Mouse (Mus musculus) kidney, adult 2 months (tissue): ENCODE results near the gene Fam92b. TPM values are rescaled to one million over a fixed set of nuclear protein-coding genes. Genes with fewer than 3 reads are reported as not detected.

Experiments
- DNase-seq: peaks from one replicate; pipeline ENCODE4 v3.0.0; 2021
- H3K27ac ChIP-seq: fragments of 200-500 bp; 2 replicates; pipeline ENCODE4 v1.5.1; 2012; ENCODE audit warnings: low read depth, low read length, control low read depth, inconsistent platforms; ENCODE audit not compliant: insufficient read depth
- H3K27me3 ChIP-seq: fragments of 200-500 bp; replicated peaks from 2 replicates; pipeline ENCODE4 v1.6.1; 2012; ENCODE audit warnings: mild to moderate bottlenecking, moderate library complexity, low read length, inconsistent platforms; ENCODE audit not compliant: control insufficient read depth, insufficient read depth
- H3K36me3 ChIP-seq: fragments of 200-500 bp; 2 replicates; pipeline ENCODE4 v1.6.1; 2012; ENCODE audit warnings: mild to moderate bottlenecking, moderate library complexity, low read length, inconsistent platforms; ENCODE audit not compliant: control insufficient read depth, insufficient read depth
- H3K4me1 ChIP-seq: fragments of 200-500 bp; 2 replicates; pipeline ENCODE4 v1.6.1; 2011; ENCODE audit warnings: low read length; ENCODE audit not compliant: control insufficient read depth, insufficient read depth
- H3K4me3 ChIP-seq: fragments of 200-500 bp; 2 replicates; pipeline ENCODE4 v1.5.1; 2011; ENCODE audit warnings: mild to moderate bottlenecking, low read depth, low read length, control low read depth; ENCODE audit not compliant: insufficient read depth
- CTCF ChIP-seq: fragments of 200-500 bp; conservative IDR thresholded peaks from 2 replicates; pipeline ENCODE4 v1.5.1; 2011; ENCODE audit warnings: low read depth, mild to moderate bottlenecking, control low read depth, low read length, moderate library complexity, mixed read lengths; ENCODE audit not compliant: insufficient read depth, insufficient read length
- POLR2A ChIP-seq: fragments of 200-500 bp; IDR thresholded peaks from one replicate; pipeline ENCODE4 v1.6.1; 2011; ENCODE audit warnings: low read depth, low read length, control low read depth
- WGBS: fragments of 180-500 bp; shearing (Covaris S2); methylation state at CpG from one replicate; pipeline ENCODE4 v1.1.7; 2018; 5-methylcytosine and 5-hydroxymethylcytosine counted together
- polyA plus RNA-seq: library from polyadenylated mRNA; depleted of rRNA; stranded (reverse); fragments of >200 nt; gene quantifications from 2 replicates; pipeline ENCODE4 v1.2.3, GENCODE M21; 2012

Fam92b gene
- polyA plus RNA-seq, 1 experiment: not detected

DNA sequence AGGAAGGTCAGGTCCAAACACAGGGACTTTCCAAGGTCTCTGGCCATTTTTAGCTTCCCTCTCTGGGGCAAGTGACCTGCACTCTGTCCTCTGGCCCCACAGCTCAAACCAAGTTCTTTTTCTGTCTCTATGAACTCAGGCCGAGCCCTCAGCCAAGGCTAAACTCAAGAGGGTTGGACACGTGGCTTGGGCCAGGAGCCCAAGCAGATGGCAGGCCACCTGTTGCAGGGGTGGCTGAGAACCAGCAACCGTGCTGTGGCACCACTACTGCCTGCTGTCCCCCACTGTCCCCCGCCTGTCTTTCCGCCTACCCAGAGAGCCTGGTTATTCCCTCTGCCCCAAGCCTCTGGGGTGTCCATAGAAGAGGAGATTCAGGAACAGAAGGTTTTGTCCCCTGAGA lies 36.7 kb upstream of the Fam92b start:
- TF ChIP-seq POLR2A: no peak
- no peak for TF ChIP-seq CTCF
- no peaks in the 10 kb centered on the region for H3K36me3 ChIP-seq
- H3K4me1 ChIP-seq: no peaks in the 10 kb centered on the region
- DNase-seq: peak; percentile 56
- 70% methylated on average over 5 of the region's 5 CpGs for WGBS
- H3K27ac ChIP-seq: no peak overlapping the region
- H3K27me3 ChIP-seq: no peaks in the 10 kb centered on the region
- no peak overlapping the region for H3K4me3 ChIP-seq

DNA sequence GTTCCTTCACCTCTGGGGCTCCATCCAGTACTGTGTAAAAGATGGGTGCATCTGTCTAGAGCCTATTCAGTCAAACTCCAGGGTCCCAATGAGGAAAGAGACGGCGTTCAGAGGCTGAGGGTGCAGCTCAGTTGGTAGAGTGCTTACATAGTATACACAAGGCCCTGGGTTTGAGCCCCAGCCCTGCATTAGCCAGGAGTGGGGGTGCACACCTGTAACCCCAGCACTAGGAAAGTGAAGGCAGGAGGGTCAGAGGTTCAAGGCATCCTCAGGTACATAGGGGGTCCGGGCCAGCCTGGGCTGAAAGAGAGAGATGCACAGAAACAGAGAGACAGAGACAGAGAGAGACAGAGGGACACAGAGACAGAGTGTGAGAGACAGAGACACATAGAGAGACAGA lies 36.0 kb upstream of the Fam92b start:
- 96% methylated on average over 3 of the region's 3 CpGs for WGBS
- no peak overlapping the region for H3K27ac ChIP-seq
- H3K4me1 ChIP-seq: no peaks in the 10 kb centered on the region
- no peak for DNase-seq
- no peak overlapping the region for H3K4me3 ChIP-seq
- TF ChIP-seq POLR2A (no peak), CTCF (no peak)
- no peaks in the 10 kb centered on the region for H3K36me3 ChIP-seq
- no peaks in the 10 kb centered on the region for H3K27me3 ChIP-seq

DNA sequence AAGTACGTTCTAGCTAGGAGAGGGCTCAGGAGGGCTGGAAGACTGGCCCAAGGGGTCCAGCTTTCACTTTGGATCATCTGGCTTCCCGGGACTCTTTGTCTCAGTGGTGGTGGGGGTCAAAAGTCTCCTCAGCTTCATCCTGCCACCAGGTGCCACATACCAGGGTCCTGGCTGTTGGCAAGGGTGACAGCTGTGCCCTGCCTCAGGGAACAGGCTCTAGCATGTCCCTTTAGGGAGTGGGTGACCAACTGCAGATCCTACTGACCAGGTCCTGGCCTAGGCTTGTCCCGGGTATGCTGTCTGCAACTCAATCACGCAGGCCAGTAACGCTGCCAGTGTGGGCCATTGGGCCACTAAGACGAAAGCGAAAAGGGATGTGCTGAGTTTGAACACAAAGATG lies 35.3 kb upstream of the Fam92b start:
- Histone ChIP-seq H3K27me3 (no peaks in the 10 kb centered on the region), H3K36me3 (no peaks in the 10 kb centered on the region), H3K4me3 (no peak overlapping the region), H3K27ac (no peak overlapping the region), H3K4me1 (no peaks in the 10 kb centered on the region)
- DNase-seq: no peak
- WGBS: 98% methylated on average over 7 of the region's 7 CpGs
- no peak for TF ChIP-seq POLR2A
- TF ChIP-seq CTCF: no peak

DNA sequence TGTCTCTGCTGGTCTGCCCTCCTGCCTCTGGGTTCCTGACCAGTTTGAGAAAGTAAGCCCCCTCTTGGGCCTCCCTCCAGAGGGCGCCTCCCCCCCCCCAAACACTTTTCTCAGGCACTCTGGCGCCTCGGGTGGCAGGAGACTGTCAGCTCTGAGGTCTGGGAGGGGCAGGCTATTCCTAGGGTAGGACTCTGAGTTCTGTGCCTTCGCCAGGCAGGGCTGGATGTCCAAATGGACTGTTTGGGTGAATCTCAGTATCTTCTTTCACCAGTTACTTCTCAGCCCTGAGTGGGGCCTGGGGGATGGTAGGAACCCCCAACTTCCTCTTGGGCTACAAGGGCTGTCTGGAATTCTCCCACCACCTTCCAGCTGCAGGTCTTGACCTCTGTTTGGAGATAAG lies 34.1 kb upstream of the Fam92b start:
- H3K27ac ChIP-seq: no peak overlapping the region
- no peaks in the 10 kb centered on the region for H3K4me1 ChIP-seq
- no peak overlapping the region for H3K4me3 ChIP-seq
- WGBS: 36% methylated on average over 4 of the region's 4 CpGs
- H3K36me3 ChIP-seq: no peaks in the 10 kb centered on the region
- H3K27me3 ChIP-seq: no peaks in the 10 kb centered on the region
- TF ChIP-seq POLR2A (no peak), CTCF (no peak)
- no peak for DNase-seq

DNA sequence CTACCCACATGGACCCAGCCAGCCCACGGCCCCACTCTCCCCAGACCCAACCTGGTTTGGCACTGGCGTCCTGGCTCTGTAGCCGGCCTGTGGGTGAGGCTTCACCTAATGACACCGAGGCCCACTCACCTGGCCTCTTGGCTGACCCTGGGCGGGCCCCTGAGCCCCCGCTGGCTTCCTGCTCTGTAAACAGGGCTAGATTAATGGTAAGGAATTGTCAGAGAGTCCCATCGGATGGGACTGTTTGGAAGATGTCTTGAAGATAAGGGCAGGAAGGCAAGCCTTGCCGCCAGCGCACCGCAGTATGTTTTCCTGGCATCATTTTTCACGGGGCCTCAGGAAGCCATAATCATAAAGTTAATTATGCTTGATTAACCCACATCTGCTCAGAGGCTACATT lies 30.8 kb upstream of the Fam92b start:
- no peak for DNase-seq
- TF ChIP-seq POLR2A (no peak), CTCF (no peak)
- no peaks in the 10 kb centered on the region for H3K27me3 ChIP-seq
- H3K36me3 ChIP-seq: no peaks in the 10 kb centered on the region
- no peaks in the 10 kb centered on the region for H3K4me1 ChIP-seq
- 32% methylated on average over 11 of the region's 11 CpGs for WGBS
- H3K27ac ChIP-seq: no peak overlapping the region
- no peak overlapping the region for H3K4me3 ChIP-seq

DNA sequence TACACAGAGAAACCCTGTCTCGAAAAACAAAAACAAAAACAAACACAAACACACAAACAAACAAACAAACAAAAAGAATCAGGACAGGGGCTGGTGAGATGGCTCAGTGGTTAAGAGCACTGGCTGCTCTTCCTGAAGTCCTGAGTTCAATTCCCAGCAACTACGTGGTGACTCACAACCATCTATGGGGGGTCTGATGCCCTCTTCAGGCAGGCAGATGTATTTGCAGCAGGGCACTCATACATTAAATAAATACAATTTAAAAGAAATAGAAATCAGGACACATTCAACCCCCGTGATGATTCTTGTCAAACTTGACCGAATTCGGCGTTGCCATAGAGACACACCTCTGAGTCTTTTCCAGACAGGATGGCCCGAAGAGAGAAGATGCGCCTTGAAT lies 30.1 kb upstream of the Fam92b start:
- no peak for DNase-seq
- H3K4me3 ChIP-seq: no peak overlapping the region
- no peak for TF ChIP-seq POLR2A
- peak; percentile 28; the same call in 1 of the 2 replicates for TF ChIP-seq CTCF
- H3K27me3 ChIP-seq: no peaks in the 10 kb centered on the region
- WGBS: 88% methylated on average over 8 of the region's 8 CpGs
- H3K36me3 ChIP-seq: no peaks in the 10 kb centered on the region
- H3K27ac ChIP-seq: no peak overlapping the region
- no peaks in the 10 kb centered on the region for H3K4me1 ChIP-seq

DNA sequence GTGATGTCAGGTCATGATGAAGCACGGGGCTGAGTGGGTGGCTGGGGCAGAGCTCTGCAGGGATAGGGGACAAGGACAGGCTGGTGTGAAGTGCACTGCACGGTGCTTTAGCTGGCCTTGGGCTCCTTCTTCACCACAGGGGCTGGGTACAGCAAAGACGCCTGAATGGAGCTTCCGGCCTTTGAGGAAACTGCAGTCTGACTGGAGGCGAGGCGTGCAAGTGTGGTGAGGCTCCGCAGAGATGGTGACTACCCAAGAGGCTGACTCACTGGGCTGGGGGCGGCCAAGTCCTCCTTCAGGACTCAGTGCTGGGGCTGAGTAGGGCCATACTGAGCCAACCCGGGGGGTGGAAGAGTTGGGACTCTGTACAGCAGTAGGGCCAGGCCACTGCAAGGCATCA lies 28.6 kb upstream of the Fam92b start:
- no peak overlapping the region for H3K27ac ChIP-seq
- H3K4me1 ChIP-seq: no peaks in the 10 kb centered on the region
- H3K27me3 ChIP-seq: no peaks in the 10 kb centered on the region
- no peak for DNase-seq
- no peak overlapping the region for H3K4me3 ChIP-seq
- 84% methylated on average over 9 of the region's 9 CpGs for WGBS
- no peaks in the 10 kb centered on the region for H3K36me3 ChIP-seq
- TF ChIP-seq CTCF (no peak), POLR2A (no peak)
